Mouse (Mus musculus): Measurements from ENCODE around the gene Macrod2.
A peak's percentile ranks its signal among the peaks of the same experiment; 100 is the strongest.

GRCm38 (mm10) chr2:140759732-140760131 is 364.6 kb downstream of the Macrod2 start:
- TF ChIP-seq CTCF (IDR thresholded peaks at IDR 0.05): no peak
- TF ChIP-seq EP300 (IDR thresholded peaks at IDR 0.05): peak; percentile 91

Measured in lung, postnatal 0 days (tissue).